Mouse (Mus musculus): ENCODE results near the gene Gm9747.

The Gm9747 gene

DNA sequence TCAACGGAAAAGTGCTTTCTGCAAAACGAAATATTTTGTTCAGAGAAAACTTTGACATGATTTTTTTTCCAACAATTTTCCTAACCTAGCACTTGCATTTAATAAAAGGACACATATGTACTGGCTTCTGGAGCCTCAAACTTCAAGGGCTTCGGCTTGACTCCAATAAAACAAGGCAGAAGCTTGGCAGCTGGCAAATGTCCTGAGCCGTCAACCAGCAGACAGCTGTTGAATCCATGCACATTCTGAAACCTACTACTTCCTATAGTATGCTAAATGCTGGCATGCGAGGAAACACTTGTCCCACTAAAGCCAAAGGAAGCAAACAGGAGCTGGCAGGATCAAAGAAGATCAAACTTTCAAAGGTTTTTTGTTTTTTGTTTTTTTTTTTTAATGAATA lies 24.5 kb downstream of the Gm9747 start:
- DNase-seq, result no peak

DNA sequence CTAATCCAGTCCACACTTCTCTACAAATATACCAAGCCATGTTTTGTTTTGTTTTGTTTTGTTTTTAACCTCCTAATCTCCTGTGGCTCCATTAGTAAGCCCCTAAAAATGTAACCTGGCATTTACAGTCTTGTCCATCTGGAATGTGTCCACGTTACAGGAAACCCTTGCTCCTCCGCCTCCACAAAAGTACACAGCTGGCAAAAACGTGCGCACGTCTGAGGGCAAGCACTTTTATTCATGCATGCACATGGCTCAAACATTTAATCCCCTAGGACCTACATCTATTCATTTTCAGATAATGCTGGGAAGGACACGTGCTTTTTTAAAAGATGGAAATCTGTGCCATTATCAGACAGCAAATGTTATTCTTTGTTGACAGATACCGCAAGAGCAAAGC lies 25.4 kb downstream of the Gm9747 start:
- no peak for DNase-seq

DNA sequence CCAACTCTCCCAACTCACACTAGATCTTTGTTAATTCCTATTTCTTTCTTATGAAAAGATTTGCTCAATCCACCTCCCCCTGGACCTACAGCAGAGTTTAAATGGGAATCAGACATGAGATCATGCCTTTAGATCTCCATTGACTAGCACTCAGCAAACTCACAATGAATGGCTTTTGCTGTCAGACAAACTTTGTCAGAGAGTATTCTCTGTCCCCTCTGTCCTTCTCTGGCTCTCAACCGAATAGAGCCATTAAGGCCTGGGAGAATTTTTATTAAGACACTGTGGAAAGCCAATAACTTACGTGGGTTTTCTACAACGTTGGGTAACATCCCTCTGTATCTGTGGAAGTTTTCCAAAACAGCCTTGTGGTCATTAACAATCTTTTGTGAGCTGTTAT lies 27.1 kb downstream of the Gm9747 start:
- no peak for DNase-seq

DNA sequence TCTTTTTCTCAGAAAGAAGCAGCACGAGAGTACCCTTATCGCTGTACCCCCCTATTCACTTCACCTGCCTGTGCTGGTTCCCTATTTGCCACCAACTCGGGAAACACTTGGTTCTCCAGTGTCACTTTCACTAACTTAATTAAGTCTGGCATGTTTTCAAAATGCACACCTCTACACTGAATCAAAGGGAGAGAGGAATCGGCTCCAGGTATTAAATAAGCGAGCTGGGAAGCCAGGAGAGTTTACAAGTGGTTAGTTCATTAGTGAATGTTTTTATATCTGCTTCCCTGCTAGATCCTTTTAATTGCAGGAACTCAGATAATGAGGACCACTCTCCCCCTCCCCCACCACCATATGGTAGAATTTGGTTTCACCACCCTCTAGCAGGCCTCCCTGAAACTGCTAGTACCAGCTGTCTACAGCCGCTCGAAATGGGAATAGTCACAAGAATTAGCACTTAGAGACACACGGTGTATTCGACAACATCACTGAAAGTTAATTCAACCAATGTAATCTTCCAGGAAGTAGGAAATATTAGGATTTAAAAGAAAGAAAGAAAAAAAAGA lies 28.2 kb downstream of the Gm9747 start:
- DNase-seq, result peak; percentile 11

DNA sequence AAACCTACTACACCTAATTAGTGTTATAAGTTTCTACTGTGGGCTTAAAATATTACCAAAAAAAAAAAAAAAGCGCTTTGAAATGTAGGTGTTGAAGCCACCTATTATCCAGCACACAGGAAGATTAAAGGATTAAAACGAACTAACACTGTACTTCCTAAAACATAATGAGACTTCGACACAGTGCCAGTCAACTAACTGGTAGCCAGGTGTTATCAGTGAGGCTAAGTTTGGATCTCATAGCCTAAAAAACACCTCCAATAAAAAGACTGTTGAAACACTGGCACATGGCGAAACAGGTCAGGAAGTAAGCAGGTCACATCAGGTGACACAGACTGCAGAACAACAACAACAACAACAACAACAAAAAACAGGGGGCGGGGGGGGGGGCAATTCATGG lies 28.7 kb downstream of the Gm9747 start:
- DNase-seq, result no peak

DNA sequence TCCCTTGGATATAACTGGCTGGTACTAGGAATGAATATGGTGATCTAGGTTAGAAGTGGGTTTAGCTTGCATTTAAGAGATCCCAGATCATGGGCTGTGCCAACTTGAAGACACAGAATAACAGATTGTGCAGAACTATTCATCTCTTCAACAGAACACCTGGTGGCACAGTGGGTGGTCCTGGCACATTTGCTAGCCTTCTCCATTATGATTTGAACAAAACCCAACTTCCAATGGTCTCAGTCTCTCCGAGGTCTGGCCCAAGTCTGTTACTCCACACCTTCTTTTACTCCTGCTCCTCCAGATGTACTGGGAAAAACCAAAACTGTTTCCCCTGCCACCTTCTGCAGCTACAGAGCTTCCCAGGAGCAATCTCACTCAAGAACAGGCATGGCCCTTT lies 29.4 kb downstream of the Gm9747 start:
- no peak for DNase-seq

DNA sequence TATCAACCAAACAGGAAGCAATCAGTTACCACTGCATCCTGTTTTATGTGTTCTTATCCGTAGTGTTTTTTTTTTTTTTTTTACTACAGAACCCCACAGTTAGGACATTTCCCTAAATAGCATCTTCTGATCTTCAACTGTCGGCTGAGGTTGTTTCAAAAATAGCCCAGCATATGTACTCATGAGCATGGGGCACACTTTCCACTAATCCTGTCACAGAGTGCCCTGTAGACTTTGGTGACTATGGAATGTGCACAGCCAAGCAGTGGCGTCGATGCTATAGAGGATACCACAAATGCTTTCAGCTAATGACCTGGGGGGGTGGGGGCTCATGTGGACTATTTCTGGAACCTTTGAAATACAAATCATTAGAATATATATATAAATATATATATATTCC lies 34.6 kb downstream of the Gm9747 start:
- DNase-seq, result no peak

DNA sequence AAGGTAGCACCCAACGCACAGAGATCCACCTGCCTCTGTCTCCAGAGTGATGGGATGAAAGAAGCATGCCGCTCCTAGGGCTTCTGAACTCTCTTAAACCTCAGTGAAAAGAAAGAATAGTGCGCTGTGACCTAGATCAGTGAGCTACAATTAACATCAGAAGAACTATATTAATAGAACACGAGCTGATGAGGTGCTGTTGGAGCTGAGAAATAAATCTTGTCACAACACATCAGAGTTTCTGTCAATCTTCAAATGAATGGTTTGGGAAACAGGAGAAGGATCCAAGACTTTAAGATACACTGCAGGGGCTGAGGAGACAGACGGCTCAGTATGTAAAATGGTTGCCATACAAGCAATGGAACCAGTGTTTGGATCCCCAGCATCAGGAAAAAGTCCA lies 39.3 kb downstream of the Gm9747 start:
- no peak for DNase-seq

DNA sequence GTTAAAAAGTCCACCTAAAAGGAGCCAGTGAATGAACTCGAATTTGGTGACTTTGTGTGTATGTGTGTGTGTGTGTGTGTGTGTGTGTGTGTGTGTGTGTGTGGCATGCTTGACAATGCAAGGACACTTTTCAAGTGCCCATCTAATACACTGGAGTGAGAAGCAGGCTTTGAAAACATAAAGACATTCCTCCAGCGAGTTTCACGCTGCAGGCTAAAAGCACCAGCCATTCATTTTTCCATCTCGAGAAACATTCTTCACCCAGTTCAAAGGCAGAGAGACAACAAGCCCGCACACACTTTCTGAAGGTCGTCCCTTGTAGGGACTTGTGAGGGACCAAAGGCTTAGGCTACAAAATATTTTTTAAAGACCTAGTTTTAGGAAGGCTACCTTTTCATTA lies 40.6 kb downstream of the Gm9747 start:
- no peak for DNase-seq

DNA sequence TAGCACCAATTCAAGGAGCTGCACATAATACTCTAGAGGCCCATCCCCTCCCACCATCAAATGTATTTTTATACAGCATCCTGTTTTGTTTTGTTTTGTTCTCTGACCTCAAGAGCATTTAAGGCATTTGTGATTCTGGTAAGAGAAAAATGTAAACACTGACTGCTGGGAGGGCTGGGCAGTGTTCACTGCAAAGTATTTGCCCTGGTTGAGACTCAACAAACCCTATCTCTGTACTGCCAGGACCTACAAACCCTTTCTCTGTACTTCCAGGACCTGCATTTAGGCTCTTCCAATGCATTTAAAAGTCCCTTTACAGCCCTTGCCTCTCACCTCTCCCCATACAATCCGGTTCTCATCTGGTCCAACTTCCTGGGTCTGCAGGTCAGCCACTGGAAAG lies 41.4 kb downstream of the Gm9747 start:
- DNase-seq, result no peak

DNA sequence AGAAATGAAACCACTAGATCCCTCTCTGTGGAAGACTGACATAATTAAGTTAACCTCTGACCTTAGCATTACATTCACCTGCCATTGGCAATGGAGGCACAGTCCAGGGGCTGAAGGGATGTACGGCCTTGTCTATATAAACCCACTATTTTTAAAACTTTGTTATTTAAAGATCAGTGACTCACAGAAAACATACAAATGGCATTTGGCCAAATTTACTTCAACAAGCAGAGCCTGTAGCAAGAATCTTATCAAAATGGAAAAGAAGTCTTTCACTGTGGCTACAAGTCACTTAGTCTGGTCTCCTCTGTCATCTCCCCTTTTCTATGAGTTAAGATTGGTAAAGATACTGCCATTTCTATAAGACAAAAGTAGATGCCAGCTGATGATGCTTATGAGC lies 46.9 kb downstream of the Gm9747 start:
- no peak for DNase-seq

DNA sequence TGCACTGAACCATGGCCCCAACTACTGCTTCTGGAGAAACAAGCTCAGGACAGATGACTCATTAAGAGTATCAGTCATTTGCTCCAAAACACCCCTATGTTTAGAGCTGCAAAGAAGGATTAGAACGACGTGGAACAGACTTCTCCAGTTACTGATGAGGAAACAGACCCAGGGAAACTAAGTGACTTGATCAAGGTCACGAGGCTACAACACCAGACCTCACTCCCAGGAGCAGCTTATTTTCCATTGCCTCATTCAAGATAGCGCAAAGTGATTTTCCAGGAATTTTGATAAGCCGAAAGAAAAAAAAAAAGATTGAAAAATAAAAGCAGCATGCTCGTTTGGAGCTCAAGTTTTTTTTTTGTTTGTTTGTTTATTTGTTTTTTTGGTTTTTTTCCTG lies 48.9 kb downstream of the Gm9747 start:
- DNase-seq, result no peak

DNA sequence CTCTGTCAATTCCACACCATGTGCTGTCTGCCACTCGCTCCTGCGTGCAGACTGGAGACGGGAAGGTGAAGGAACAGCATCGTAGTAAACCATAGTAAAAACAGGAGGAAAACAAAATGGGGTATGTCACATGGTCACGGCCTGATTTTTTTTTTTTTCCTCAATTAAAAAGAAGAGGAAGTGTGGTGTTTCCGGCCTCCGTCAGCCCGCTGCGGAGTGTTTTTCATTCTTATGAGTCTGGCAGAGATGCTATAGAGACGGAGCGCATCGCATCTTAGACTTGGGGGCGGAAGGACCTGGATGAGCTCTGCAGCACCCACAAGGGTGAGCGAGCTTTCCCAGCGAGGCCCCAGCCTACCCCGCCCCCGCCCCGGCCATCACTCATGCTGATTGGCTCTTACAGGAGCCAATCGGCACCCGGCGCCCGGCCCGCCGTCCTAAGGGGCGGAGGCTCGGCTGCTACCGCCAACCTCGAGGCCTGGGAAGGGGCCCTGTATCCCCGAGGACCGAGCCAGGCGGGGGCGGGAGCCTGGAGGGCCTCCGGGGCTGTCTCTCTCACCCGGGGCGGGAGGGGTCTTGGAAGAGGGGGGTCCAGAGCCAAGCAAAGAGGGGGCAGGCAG lies 50.2 kb downstream of the Gm9747 start:
- peak; percentile 87 for DNase-seq

DNA sequence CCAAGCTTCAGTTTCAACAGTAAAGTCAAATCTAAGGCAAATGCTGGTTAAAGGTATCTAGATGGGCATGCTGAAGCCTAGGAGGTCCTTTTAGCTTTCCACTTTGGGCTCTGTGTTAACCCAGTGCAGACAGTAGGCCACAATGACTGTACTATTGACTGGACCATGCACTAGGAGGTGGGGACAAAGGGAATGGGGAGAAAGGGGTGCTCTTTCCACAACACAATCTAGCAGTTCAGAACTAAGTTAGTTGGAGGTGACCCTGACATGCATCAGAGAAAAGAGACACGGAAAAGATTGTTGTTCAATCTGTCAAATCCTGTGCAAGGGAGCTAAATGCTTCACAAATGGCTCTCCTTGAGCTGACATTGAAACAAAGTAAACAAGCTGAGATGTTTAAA lies 51.0 kb downstream of the Gm9747 start:
- DNase-seq, result no peak

DNA sequence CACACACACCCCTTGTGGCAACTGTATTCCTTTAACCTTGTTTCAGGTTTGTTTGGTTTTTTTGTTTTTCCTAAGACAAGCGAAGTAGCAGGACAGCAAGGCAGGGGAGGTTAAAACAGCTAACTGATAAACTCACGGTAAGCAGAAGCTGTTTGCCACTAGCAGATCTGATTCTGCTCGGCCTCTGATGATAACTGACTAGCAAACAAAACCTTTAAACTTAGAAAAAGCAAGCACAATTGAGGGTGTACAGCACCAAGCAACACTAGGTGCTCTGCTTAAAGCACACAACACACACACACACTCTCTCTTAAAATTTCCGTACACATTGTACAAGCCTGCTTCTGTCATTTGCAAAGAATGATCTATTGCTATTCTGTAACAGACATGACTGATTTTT lies 51.5 kb downstream of the Gm9747 start:
- no peak for DNase-seq

All from right cerebral cortex, postnatal 14 days (tissue).